Mouse (Mus musculus) liver, postnatal 0 days (tissue): Measurements from ENCODE around the gene Timm29.

Experiments
- CTCF ChIP-seq: sonication (generic); IDR thresholded peaks from 2 replicates; pipeline ENCODE4 v1.5.1; 2016; ENCODE audit warnings: antibody characterized with exemption, low read depth
- EP300 ChIP-seq: IDR thresholded peaks from 2 replicates; pipeline ENCODE4 v1.6.1; 2016; ENCODE audit warnings: antibody characterized with exemption, low read depth, mild to moderate bottlenecking

DNA sequence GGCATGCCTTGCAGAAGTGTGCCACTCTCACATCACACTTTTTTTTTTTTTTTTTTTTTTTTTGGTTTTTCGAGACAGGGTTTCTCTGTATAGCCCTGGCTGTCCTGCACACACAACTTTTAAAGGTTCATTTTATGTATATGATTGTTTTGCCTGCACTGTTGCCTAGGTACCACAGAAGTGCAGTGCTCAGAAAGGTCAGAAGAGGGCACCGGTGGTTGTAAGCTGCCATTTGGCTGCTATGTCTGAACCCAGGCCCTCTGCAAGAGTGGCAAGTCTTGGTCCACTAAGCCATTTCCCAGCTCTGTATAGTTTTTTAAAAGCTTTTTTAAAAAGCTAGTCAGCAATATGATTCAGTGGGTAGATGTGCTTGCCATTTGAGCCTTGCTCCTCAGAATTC lies 5.7 kb downstream of the Timm29 start:
- TF ChIP-seq EP300 (no peak), CTCF (peak; percentile 57)
